Mouse (Mus musculus) adrenal gland, adult (tissue): ENCODE results near the gene Mprip.
A peak's percentile ranks its signal among the peaks of the same experiment; 100 is the strongest.
"Not testable (repeated sequence)": the region's sequence is repeated elsewhere in the genome, so short reads cannot be mapped to it uniquely, and the experiment has no call there.

Source experiments
- DNase-seq, 2 experiments: peaks; one replicate each; pipeline ENCODE4 v3.0.0; 2022 to 2023; ENCODE audit warnings: low spot score in 1 of 2; ENCODE audit not compliant: inconsistent age in 2 of 2

Gene Mprip

DNA sequence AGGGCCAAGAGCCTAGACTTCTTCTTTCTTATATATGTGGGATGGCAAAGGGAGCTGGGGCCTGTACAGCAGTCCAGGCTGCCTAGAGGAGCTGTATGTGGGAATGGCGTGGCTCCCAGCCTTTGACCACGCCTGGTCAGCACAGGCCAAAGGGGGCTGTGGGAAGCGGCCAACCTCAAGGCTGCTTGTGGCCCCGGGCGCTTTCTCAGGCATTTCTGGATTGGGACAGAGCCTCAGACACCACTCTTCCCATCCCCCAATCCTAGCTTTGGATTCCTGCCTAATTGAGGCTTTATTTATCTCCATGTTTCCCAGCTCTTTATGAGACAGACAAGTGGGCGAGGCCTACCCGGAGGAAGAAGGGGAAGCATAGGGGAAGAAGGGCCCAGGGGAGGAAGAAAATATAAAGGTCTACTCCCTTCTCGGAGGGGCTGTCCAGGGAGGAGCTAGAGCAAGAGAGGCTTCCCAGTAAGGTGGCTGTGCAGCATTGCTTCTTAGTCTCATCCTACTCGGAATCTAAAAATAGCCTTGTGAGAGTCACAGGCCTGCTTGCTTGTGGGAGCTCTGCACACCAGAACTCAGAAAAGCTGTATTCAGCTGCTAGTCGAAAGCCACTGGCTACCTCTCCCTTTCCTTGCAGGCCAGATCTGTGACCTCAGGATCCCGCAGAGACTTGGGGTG is 47.0 kb downstream of the Mprip start:
- peak; percentile 45 to 80 for DNase-seq

DNA sequence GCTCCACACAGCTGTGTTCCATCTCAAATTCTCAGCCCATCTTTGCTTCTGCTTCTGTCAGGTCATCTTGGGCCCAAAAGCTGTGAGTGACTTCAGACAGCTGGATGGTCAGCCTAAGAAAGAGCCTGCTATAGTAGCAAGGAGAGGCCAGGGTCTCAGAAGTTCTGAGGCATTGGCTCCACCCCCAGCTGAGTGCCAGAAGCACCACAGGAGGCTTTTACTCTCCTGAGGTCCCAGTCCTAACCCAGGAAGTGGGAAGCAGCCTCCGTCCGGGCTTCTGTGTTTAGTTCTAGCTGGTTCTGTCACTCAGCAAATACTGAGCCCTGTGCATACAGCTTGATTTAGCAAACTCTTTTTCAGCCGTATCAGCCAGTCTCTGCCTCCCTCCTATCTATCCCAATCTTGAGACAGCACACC is 54.3 kb downstream of the Mprip start:
- DNase-seq, result no peak

DNA sequence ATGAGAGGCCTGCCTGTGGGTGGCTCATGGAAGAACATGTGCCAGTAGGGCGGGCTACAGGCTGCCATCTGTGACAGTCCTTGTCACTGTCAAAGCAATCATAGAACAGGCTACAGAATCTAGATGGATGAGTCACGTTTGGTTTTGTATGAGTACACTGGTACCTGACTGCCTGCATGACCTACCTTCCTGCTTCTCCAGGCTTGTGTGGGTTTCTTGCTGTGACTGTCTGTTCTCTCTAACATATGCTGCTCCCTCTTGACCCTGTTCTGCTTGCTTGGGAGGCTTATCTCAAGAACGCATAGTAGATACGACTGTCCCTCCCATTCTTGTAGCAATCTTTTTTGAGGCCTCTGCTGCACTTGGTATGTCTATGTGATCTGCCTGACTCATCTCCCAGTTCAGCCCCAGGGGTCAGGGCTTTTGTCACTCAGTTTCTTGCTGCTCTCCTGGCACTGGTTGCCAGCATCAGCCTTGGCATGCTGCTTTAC is 56.7 kb downstream of the Mprip start:
- DNase-seq, result peak; percentile 75 to 93

DNA sequence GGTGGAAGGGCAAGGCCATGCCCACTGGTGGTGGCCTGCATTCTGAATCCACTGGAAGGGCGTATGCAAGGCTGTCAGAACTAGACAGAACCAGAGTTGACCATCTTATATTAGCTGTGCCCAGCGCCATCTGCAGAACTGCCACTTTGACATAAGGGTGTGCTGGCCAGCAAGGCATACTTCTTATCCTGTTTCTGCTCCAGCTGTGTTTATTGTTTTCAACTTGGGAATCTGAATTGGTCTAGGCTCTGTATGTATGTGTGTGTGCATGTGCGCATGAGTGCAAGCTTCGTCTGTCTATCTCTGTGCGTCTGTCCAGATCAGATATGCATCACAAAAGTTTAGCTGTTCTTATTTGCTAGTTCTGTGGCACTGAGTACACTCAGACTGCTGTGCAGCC is 58.1 kb downstream of the Mprip start:
- DNase-seq, result no peak

DNA sequence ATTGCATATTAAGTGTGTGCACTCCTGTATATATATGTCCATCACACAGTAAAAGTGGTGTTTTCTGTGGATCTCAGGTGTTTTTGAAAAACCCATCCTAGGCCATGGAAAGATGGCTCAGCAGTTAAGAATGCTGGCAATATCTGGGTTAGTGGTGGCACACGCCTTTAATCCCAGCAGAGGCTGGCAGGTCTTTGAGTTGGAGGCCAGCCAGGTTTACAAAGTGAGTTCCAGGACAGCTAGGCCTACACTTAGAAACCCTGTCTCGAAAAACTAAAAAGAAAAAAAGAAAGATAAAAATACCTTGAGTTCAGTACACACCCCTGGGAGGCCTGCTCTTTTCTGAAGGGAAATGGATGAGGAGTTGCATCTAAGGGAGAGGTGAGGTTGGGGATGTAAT is 60.3 kb downstream of the Mprip start:
- DNase-seq, result peak; percentile 29 to 46

DNA sequence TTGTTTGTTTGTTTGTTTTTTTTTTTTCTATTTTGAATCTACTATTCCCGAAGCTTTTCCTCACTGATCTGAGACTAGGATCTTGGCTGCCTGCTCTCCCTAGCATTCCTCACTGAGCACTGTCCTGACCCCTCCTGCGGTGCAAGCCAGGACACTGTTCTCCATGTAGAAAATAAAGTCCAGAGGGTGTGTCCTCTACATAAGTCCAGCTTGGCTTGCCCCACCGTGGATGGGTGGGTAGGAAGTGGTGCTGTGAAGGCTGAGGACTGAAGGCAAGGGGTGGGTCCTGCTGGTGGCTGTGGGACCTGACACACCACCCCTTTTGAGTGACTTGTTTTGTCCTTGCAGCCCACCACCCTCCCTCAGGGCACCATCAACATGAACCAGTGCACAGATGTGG is 66.1 kb downstream of the Mprip start:
- no peak for DNase-seq

DNA sequence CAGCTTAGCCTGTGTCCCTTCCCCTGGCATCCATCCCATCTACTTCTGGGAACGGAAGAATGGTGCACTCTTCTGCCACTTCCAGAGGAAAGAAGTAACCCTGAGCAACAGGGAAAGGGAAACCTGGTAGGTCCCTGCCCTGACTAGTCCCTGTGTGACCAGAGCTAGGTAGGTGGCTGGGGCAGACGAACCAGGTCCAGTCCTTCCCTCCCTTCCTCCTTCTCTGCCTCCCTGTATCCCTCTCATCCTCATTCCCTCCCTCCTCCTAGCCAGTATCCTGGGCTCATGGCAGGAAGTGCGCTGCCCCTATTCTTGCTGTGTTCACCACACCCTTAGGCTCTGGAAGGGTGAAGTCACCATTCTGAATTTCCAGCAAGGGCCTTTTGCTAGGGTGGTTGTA is 70.7 kb downstream of the Mprip start:
- no peak for DNase-seq

DNA sequence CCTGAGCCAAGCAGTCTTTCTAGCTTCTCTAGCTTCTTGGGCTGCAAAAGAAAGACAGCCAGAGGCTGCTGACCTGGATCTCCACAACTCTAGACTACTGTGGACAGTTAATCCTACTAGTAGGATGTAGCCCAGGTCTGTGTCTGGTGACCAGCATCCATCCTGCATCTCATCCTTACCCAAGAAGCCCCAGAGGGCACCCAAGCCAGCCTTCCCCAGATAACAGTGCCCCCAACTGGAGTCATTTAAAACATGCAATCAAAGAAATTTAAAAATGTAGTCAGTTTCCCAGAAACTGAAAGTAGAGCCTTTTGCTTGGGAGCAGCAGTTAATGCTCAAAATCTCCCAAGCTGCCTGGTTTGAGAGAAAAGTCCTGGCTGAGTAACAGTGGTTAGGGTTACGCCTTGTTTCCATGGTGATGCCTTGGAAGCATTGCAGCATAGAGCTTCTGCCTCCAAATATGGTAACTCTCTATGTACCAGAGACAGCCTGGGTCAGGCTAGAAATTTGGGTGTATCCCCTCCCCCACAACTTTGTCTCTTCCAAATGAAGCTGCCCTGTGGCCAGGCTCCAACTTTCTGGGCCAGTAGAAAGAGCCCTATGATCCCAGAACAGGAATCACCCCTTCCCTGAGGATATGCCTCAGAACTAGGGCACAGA is 71.4 kb downstream of the Mprip start:
- DNase-seq, result peak; percentile 31 to 73

DNA sequence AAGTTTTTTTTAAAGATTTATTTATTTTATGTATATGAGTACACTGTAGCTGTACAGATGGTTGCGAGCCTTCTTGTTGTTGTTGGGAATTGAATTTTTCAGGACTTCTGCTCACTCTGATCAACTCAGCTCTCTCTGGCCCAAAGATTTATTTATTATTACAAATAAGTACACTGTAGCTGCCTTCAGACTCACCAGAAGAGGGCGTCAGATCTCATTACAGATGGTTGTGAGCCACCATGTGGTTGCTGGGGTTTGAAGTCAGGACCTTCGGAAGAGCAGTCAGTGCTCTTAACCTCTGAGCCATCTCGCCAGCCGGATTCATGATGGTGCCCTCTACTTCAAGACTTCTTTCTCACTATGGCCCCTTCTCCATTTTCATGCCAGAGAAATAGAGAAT is 72.5 kb downstream of the Mprip start:
- not testable (repeated sequence) for DNase-seq

DNA sequence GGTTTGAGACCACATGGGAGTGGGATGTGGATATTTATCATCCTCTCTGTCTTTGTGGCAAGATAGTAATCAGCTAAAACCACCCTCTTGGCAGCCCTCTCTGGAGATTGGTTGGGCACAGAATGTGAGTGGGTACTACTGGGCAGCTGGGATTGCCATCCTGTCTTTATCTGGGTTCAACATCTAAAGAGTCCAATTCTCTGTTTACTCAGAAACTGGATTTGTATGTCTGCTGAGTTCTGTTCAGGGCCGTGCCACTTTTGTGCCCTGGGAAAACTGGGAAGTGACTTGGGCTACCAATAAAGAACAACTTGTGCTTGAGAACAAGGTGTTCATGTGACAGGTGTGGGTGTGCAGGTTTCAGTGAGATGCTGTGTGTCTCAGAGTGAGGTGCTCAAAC is 73.2 kb downstream of the Mprip start:
- no peak for DNase-seq

DNA sequence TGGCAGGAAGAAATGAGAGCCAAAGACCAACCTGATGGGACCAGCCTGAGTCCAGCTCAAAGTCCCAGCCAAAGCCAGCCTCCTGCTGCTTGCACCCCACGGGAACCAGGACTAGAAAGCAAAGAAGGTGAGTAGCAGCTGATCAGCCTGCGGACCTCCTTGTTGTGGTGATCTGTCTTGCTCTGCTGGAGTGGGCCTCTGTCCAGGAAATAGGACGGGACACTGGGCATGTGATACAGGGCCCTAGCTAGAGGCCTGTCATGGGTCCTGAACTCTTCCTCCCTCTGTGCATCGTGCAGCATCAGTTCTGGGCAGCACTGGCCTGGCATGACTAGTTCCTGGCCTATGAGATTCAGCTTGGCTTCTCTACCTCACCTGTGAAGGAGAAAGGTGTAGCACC is 74.8 kb downstream of the Mprip start:
- DNase-seq, result not testable (repeated sequence)

DNA sequence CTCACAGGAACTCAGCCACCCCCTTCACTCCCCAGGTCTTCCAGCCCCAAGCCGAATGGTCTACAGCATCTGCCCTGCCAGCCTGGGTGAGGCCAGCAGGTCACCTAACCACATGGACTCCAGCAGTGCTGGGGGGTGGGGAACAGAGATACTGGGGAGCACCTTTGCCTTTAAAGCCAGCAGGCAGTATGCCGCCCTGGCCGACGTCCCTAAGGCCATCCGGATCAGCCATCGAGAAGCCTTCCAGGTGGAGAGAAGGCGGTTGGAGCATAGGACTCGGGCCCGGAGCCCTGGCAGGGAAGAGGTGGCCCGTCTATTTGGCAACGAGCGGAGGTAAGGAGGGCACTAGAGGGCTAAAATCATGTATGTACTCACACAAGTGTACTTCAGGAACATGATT is 76.1 kb downstream of the Mprip start:
- DNase-seq, result no peak

DNA sequence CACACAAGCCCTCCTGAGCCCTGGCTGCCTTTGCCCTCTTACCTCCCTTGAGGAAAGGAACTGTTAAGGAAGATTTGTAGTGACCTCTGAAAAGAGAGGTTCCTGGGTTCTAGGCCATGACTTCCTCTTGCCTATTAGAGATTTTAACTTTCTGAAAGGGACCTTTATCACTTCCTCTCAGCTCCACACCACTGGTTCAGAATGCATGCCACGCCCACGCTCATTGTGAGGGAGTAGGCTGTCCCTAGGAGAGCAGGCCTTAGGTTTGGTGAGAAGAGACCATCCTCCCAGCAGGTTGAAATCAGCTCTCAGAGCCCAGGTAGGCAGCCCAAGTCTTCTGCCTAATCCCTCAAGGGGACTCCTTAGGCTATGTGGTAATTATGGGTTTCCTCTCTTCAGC is 78.9 kb downstream of the Mprip start:
- DNase-seq, result no peak

DNA sequence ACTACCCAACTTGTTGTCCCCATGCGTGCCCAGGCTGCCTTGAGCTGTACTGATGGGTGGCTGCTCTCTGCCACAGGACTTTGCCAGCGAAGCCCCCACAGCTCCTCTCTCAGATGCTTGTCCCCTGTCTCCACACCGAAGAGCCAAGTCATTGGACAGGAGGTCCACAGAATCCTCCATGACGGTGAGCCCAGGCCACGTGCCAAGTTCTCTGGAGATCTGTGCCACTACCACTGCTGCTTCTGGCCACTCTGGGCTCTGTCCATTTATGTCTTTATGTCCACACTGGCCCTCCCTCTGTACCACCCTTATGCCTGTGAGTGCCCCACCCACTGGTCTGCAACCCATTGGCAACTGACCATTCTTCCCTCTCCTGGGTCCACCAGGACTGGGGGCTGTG is 80.8 kb downstream of the Mprip start:
- no peak for DNase-seq

DNA sequence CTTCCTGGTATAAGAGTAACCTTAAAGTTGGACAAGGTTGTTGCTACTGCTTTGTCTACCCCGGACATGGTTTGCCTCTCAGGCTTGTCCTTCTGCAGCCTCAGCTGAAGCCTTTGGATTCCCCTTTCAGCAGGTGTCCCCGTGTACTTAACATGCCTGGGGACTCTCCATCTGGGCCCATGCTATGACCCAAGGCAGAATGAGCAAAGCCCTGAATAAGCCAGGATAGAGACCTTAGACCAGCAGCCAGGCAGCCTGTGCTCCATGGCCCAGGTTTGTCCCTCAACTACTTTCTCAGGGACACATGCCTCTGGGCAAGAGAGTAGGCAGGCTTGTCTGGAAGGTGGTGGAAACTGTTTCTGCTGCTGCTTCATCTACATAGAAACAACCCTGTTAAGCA is 82.2 kb downstream of the Mprip start:
- no peak for DNase-seq

DNA sequence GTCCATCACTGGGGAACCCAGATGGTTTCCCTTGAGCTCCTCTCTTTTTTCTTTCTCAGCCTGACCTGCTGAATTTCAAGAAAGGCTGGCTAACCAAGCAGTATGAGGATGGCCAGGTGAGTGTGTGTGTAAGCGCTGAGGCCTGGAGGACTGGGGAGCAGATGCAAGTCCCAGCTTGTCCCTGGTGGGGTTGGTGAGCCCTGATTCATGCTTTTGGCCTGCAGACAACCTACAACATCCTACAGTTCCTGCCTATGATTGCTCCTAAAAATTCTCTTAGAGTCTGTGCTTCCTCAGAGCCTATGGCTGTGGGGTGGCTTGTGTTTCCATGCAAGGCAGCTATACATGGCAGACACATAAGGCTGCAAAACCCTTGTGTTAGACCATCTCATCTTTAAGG is 82.6 kb downstream of the Mprip start:
- no peak for DNase-seq

DNA sequence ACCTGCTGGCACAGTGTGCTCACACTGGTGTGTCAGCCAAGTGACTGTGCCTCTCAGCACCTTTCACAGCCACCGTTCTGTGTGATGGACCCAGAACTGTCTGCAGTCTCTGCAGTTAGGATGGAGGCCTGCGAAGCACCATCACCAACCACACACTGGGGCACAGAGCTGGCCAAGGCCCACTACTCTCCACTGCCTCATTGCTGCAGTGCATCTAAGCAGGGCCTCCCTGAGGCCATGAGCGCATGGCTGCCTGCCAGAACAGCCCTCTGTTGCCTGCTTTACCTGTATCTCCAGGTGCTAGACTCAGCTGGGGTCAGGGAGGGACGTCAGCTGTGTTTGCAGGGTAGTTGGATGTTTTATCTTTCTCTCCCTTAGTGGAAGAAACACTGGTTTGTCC is 83.3 kb downstream of the Mprip start:
- no peak for DNase-seq

DNA sequence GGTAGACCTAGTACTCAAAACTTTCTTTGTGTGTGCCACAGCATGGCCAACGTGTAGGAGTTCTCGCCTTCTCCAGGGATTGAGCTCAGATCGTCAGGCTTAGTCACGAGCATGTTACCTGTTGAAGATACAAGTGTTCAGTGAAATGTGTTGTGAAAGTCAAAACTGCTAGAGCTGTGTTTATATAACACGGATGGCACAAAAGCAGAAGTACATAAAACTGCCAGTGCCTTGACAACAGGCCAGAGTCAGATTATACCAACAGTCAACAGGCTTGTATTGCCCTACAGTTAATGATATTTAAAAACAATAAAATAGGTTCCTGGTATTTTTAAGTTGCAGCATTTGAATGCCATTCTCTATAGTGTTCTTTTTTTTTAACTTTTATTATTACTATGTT is 84.7 kb downstream of the Mprip start:
- no peak for DNase-seq

DNA sequence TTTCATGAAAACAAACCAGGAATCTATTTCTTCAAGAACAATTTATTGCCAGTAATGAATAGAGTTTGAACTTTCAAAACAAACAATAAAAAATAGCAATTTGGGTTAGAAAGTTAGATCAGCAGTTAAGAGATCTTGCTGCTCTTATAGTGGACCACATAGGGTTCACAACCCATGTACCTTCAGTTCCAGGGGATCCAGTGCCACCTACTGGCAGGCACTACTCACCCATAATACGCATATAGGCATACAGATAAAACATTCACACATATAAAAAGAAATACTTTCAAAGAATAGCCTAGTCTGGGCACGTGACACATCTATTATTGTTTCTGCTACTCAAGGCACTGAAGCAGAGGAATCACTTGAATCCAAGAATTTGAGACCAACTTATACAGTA is 85.5 kb downstream of the Mprip start:
- DNase-seq, result peak; percentile 51 to 80

DNA sequence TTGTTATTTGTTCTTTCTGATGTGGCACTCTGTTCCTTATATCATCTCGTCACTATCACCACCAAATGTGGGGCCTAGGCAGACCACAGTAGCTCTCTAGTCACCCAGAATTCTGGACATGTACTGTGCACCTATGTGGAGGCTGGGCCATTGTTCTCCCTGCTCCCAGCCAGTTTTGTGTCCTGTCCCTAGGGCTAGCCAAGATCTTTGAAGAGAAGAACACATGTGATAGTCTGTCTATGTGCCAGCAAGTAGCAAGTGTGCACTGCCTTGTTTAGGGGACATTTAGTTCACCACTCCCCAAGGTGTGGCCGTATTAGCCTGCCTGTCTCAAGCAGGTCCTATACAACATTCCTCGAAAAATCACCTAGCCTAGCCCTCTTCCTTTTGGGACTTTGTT is 87.9 kb downstream of the Mprip start:
- DNase-seq, result no peak

DNA sequence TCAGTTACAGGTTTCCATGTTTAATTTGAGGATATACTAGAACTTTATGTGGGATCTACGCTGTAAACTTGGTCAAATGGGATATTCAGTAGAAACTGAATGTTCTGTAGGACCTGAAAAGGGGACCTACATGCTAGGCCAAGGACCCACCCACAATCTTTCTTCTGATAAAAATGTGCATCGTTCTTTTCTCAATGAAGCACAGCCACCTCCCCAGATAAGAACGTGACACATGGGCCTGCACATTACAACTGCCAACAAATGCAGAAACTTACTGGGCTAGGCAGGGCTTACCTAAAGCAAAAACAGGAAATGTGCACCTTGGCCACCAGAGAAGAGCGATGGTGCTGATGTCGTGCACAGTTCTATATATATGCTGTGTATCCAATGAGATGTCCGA is 93.4 kb downstream of the Mprip start:
- no peak for DNase-seq

DNA sequence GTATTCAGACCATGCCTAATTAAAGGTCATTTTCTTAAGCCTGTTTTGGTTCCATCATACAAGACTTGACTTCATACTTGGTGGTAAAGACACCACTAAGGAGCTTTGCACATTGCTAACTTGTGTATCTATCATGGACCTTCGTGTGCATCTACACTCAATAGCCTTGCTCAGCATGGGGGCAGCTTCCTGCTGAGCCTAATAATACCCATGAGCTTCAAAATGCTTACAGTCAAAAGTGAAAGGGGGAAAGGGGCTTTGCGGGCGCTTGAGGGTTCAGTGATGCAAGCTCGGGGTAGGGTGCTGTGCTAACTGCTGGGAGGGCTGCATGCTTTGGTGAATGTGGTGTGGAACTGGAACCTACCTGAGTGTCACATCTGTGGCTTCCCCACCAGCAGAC is 95.2 kb downstream of the Mprip start:
- DNase-seq, result no peak
